Mouse (Mus musculus): ENCODE results near the gene Foxj3.
"Not testable (repeated sequence)": the region's sequence is repeated elsewhere in the genome, so short reads cannot be mapped to it uniquely, and the experiment has no call there.

Foxj3 gene

GRCm38 (mm10) chr4:119536615-119537014 lies at the start of gene Foxj3:
TSS of gene Foxj3 (plus strand) at chr4:119537004.
- DNase-seq (ENCODE audit: low spot score): not testable (repeated sequence)

GRCm38 (mm10) chr4:119489666-119490065 lies 47.1 kb upstream of the Foxj3 start:
- no peak for DNase-seq (ENCODE audit: low spot score)

GRCm38 (mm10) chr4:119490806-119491205 lies 46.0 kb upstream of the Foxj3 start:
- DNase-seq (ENCODE audit: low spot score): no peak

- peak; percentile 49 for DNase-seq (ENCODE audit: low spot score)
Observed at GRCm38 (mm10) chr4:119492291-119492932, 44.4 kb upstream of the Foxj3 start, which contains the start of gene Rimkla. TSS of gene Rimkla (minus strand) at chr4:119492628.

GRCm38 (mm10) chr4:119492933-119493327 lies 43.9 kb upstream of the Foxj3 start:
- DNase-seq (ENCODE audit: low spot score): no peak

- DNase-seq (ENCODE audit: low spot score): no peak
Observed at GRCm38 (mm10) chr4:119498319-119498848, 38.4 kb upstream of the Foxj3 start.

GRCm38 (mm10) chr4:119511591-119511990 lies 25.2 kb upstream of the Foxj3 start:
- DNase-seq (ENCODE audit: low spot score): no peak

- no peak for DNase-seq (ENCODE audit: low spot score)
Observed at GRCm38 (mm10) chr4:119512731-119513141, 24.1 kb upstream of the Foxj3 start.

- no peak for DNase-seq (ENCODE audit: low spot score)
Observed at GRCm38 (mm10) chr4:119523575-119523974, 13.2 kb upstream of the Foxj3 start.

- no peak for DNase-seq (ENCODE audit: low spot score)
Observed at GRCm38 (mm10) chr4:119524010-119524409, 12.8 kb upstream of the Foxj3 start.

GRCm38 (mm10) chr4:119524466-119524865 lies 12.3 kb upstream of the Foxj3 start:
- DNase-seq (ENCODE audit: low spot score): no peak

GRCm38 (mm10) chr4:119526329-119526845 lies 10.4 kb upstream of the Foxj3 start:
- DNase-seq (ENCODE audit: low spot score): no peak

GRCm38 (mm10) chr4:119531813-119532212 lies 5.0 kb upstream of the Foxj3 start:
- no peak for DNase-seq (ENCODE audit: low spot score)

GRCm38 (mm10) chr4:119535103-119535502 lies 1.7 kb upstream of the Foxj3 start:
- DNase-seq (ENCODE audit: low spot score): no peak

- DNase-seq (ENCODE audit: low spot score): no peak
Observed at GRCm38 (mm10) chr4:119537436-119537835, 632 bp downstream of the Foxj3 start.

GRCm38 (mm10) chr4:119539031-119539824 lies 2.4 kb downstream of the Foxj3 start, which contains the start of gene Frg2f1:
TSS of gene Frg2f1 (minus strand) at chr4:119539529.
- DNase-seq (ENCODE audit: low spot score): peak; percentile 94

GRCm38 (mm10) chr4:119539836-119540532 lies 3.2 kb downstream of the Foxj3 start:
- DNase-seq (ENCODE audit: low spot score): peak; percentile 46

GRCm38 (mm10) chr4:119540533-119540890 lies 3.7 kb downstream of the Foxj3 start:
- no peak for DNase-seq (ENCODE audit: low spot score)

GRCm38 (mm10) chr4:119550864-119551263 lies 14.1 kb downstream of the Foxj3 start:
- no peak for DNase-seq (ENCODE audit: low spot score)

- no peak for DNase-seq (ENCODE audit: low spot score)
Observed at GRCm38 (mm10) chr4:119555466-119555865, 18.7 kb downstream of the Foxj3 start.

GRCm38 (mm10) chr4:119563136-119563535 lies 26.3 kb downstream of the Foxj3 start:
- no peak for DNase-seq (ENCODE audit: low spot score)

- DNase-seq (ENCODE audit: low spot score): no peak
Observed at GRCm38 (mm10) chr4:119566322-119566835, 29.6 kb downstream of the Foxj3 start.
